Comparison of ENCODE assay signal across 9 mouse cellular contexts in the genomic region with DNA sequence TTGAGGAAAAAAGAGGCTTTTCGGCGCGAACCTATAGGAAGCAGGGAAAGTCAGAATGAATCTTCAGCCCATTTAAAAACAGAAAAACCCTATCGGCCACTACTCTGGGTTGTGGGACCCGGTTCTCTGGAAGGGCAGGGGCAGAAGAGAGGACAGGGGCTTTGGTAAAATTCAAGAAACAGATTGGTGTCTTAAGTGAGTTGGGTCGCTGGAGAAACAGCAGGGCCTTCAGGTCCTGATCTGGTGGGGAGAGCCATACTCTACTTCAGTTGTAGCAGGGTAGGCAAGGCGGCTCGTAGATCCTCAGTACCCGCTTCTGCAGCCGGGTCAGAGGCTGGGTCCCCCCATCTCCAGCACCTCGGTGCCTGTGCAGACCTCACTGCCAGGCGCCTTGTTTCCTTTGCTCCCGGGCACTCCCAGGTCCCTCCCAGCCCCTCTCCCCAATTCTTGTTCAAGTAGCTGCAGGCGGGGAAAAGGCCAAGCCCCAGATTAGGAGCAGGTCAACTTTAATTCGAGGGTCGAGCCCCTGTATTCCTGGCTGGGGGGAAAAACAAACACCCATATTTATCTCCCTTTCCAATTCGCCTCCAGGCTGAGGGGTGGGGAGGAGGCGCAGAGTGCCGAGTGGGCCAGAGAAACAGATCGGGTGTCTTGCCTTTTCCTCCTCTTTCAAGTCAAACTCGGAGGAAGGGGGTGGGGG. TPM values are rescaled to one million over a fixed set of nuclear protein-coding genes. Genes with fewer than 3 reads are reported as not detected.
DNase-seq lines count a peak whose midpoint lies in the region; ATAC-seq and TF ChIP-seq lines count a peak whose summit lies in the region.
"Had no signal": no experiment of that assay in that cellular context is flagged by ENCODE, and none has a peak within 500 bp of the region (broad histone marks: within the 10 kb centered on the region; RNA-seq: fewer than 3 reads in every experiment).

No protein-coding gene starts in this region.

- no peak for ATAC-seq in hindbrain, embryonic 16.5 days
- ATAC-seq in midbrain, embryonic 15.5 days (replicated peaks) = no peak
- ATAC-seq in erythroid progenitor cell, adult 5-6 weeks (replicated peaks; ENCODE audit: low FRiP score, poor library complexity, severe bottlenecking) = no peak

- H3K4me1 ChIP-seq in hindbrain, embryonic 16.5 days (ENCODE audit: control insufficient read depth, insufficient read depth, low read depth, low read length) = no peaks in the 10 kb centered on the region; the same call in none of the 2 replicates
- peaks cover 40% of the 10 kb centered on the region for H3K4me1 ChIP-seq in midbrain, embryonic 15.5 days
- H3K4me1 ChIP-seq in thymus, adult 2 months (replicated peaks; ENCODE audit: control insufficient read depth, insufficient read depth, low read length) = no peaks in the 10 kb centered on the region

- TF ChIP-seq POLR2A in thymus, adult 2 months (IDR thresholded peaks at IDR 0.05; ENCODE audit: control insufficient read depth, extremely low read depth, insufficient read depth, low read length, poor library complexity) = no peak

- no peaks in the 10 kb centered on the region for H3K9me3 ChIP-seq in hindbrain, embryonic 16.5 days (ENCODE audit: control insufficient read depth, low read length)
- no peaks in the 10 kb centered on the region for H3K9me3 ChIP-seq in midbrain, embryonic 15.5 days

- intact Hi-C loops in gastrocnemius, adult 2 months (cut with DNase I) = loop anchor here (2.0 kb wide), 1 partner anchor 212 kb away; no protein-coding TSS in a partner anchor

- no peaks in the 10 kb centered on the region for H3K36me3 ChIP-seq in hindbrain, embryonic 16.5 days (ENCODE audit: control insufficient read depth, insufficient read depth, low read length)
- H3K36me3 ChIP-seq in midbrain, embryonic 15.5 days (replicated peaks) = no peaks in the 10 kb centered on the region
- H3K36me3 ChIP-seq in thymus, adult 2 months (ENCODE audit: control insufficient read depth, insufficient read depth, low read length) = no peaks in the 10 kb centered on the region

- peak overlapping the region; percentile 64 for H3K4me2 ChIP-seq in hindbrain, embryonic 16.5 days (ENCODE audit: low read length)
- peak overlapping the region; percentile 82 for H3K4me2 ChIP-seq in midbrain, embryonic 15.5 days

- peak overlapping the region; percentile 82 for H3K9ac ChIP-seq in hindbrain, embryonic 16.5 days (ENCODE audit: low read depth, low read length)
- peak overlapping the region; percentile 64 for H3K9ac ChIP-seq in midbrain, embryonic 15.5 days

- no peak for TF ChIP-seq CTCF in gastrocnemius, adult 2 months (IDR thresholded peaks at IDR 0.05)
- no peak for TF ChIP-seq CTCF in thymus, adult 2 months (IDR thresholded peaks at IDR 0.05; ENCODE audit: borderline replicate concordance, control insufficient read depth, extremely low read depth, insufficient read depth, low read length, poor library complexity)

- no peak for DNase-seq in gastrocnemius, adult 2 months
- no peak for DNase-seq in gastrocnemius, adult 8-10 months (ENCODE audit: low spot score in 2 of 2)
- peak; percentile 54 for DNase-seq in embryo, embryonic 11 days
- no peak for DNase-seq in frontal cortex, postnatal 10 days (ENCODE audit: low spot score in 2 of 2)
- DNase-seq in thymus, adult 2 months = no peak

- 7% methylated on average over 17 of the region's 21 CpGs for WGBS in hindbrain, embryonic 16.5 days
- 6% methylated on average over 21 of the region's 21 CpGs for whole genome bisulfite sequencing in midbrain, embryonic 15.5 days
- WGBS in thymus, adult 2 months = 18% methylated on average over 21 of the region's 21 CpGs

- H3K27ac ChIP-seq in gastrocnemius, adult 2 months = no peak overlapping the region
- H3K27ac ChIP-seq in hindbrain, embryonic 16.5 days (ENCODE audit: low read depth, low read length) = peak overlapping the region; percentile 91
- peak overlapping the region; percentile 88 for H3K27ac ChIP-seq in midbrain, embryonic 15.5 days
- no peak overlapping the region for H3K27ac ChIP-seq in thymus, adult 2 months (ENCODE audit: control insufficient read depth, insufficient read depth, low read length)

- no peaks in the 10 kb centered on the region for H3K27me3 ChIP-seq in hindbrain, embryonic 16.5 days (replicated peaks; ENCODE audit: control insufficient read depth, insufficient read depth, low read length)
- H3K27me3 ChIP-seq in midbrain, embryonic 15.5 days (replicated peaks) = peaks cover 15% of the 10 kb centered on the region
- H3K27me3 ChIP-seq in thymus, adult 2 months (ENCODE audit: control insufficient read depth, insufficient read depth, low read length) = peaks cover 14% of the 10 kb centered on the region; the same call in 1 of the 2 replicates

- H3K4me3 ChIP-seq in gastrocnemius, adult 2 months = peak overlapping the region; percentile 70
- H3K4me3 ChIP-seq in hindbrain, embryonic 16.5 days (ENCODE audit: low read length) = peak overlapping the region; percentile 59
- peak overlapping the region; percentile 51 for H3K4me3 ChIP-seq in midbrain, embryonic 15.5 days
- H3K4me3 ChIP-seq in thymus, adult 2 months (ENCODE audit: control insufficient read depth, insufficient read depth, low read length) = no peak overlapping the region

RNA-seq across cellular contexts. Expression of a gene that starts 4.8 kb away (rescaled TPM):
- 1 to 10 TPM in 1 of 2 experiments, under 1 TPM in 1; 0.84 to 1.3 TPM for total RNA-seq in gastrocnemius, adult 2 months (2021)
- total RNA-seq in gastrocnemius, adult 8-10 months (2022) = 1 to 10 TPM in 2 of 4 experiments, under 1 TPM in 2; 0.56 to 1.9 (median 1.00) TPM
- 128 and 131 TPM in 2 replicates for polyA plus RNA-seq in hindbrain, embryonic 16.5 days (2015; fragmentation: Nextera tagmentation; extraction: Ambion mirVana)
- polyA plus RNA-seq in midbrain, embryonic 15.5 days (2015; fragmentation: Nextera tagmentation; extraction: Ambion mirVana) = 74.1 and 86.9 TPM in 2 replicates
- polyA plus RNA-seq in thymus, adult 2 months (2012; rRNA removed) = 8.8 and 10.5 TPM in 2 replicates
- not detected in 2 replicates for total RNA-seq in erythroid progenitor cell, adult 5-6 weeks (2015; ENCODE audit: low replicate concordance)
- total RNA-seq in erythroid progenitor cell, adult 5-6 weeks (2017; ENCODE audit: low replicate concordance) = not detected in 2 replicates
- total RNA-seq: common myeloid progenitor, adult 5-6 weeks had no signal

Comparison
In these comparisons a context has a peak if more than half of its experiments do, and no peak if none do; other contexts are left out.
1. H3K27ac ChIP-seq: peak in hindbrain, embryonic 16.5 days (single experiment) and midbrain, embryonic 15.5 days (single experiment); none in gastrocnemius, adult 2 months (single experiment) and thymus, adult 2 months (single experiment).